Mouse (Mus musculus) liver, postnatal 0 days (tissue): ENCODE results near the gene Gm5460. TPM values are rescaled to one million over a fixed set of nuclear protein-coding genes. Genes with fewer than 3 reads are reported as not detected.

Experiments used
- ATAC-seq: fragments of 200-750 bp; cut with Nextera tagmentation; 2 replicates; pipeline ENCODE4 v1.8.0; 2017; ENCODE audit warnings: mild to moderate bottlenecking, moderate library complexity
- DNase-seq: peaks from one replicate; pipeline ENCODE4 v3.0.0-alpha.2; 2016
- H3K27ac ChIP-seq: fragments of 300-500 bp; sonication (generic); 2 replicates; pipeline ENCODE4 v1.5.1; 2014; ENCODE audit warnings: antibody characterized with exemption, moderate library complexity, mild to moderate bottlenecking, low read depth
- H3K27me3 ChIP-seq: fragments of 300-500 bp; sonication (generic); 2 replicates; pipeline ENCODE4 v1.6.1; 2014; ENCODE audit warnings: low read length, control low read depth, mixed read lengths; ENCODE audit not compliant: insufficient read depth
- H3K36me3 ChIP-seq: fragments of 300-500 bp; sonication (generic); replicated peaks from 2 replicates; pipeline ENCODE4 v1.6.1; 2014; ENCODE audit warnings: mild to moderate bottlenecking, control low read depth, low read length, moderate library complexity, mixed read lengths; ENCODE audit not compliant: insufficient read depth
- H3K4me1 ChIP-seq: fragments of 300-500 bp; sonication (generic); 2 replicates; pipeline ENCODE4 v1.6.1; 2014; ENCODE audit warnings: antibody characterized with exemption, mild to moderate bottlenecking, control low read depth; ENCODE audit not compliant: insufficient read depth
- H3K4me2 ChIP-seq: fragments of 300-500 bp; sonication (generic); 2 replicates; pipeline ENCODE4 v1.6.1; 2014; ENCODE audit warnings: low read depth, mild to moderate bottlenecking, low read length, moderate library complexity, mixed read lengths
- H3K4me3 ChIP-seq: fragments of 300-500 bp; sonication (generic); 2 replicates; pipeline ENCODE4 v1.5.1; 2014; ENCODE audit warnings: low read depth, low read length
- H3K9ac ChIP-seq: fragments of 300-500 bp; sonication (generic); replicated peaks from 2 replicates; pipeline ENCODE4 v1.6.1; 2014; ENCODE audit warnings: mild to moderate bottlenecking, moderate library complexity
- H3K9me3 ChIP-seq: fragments of 300-500 bp; sonication (generic); 2 replicates; pipeline ENCODE4 v1.6.1; 2016; ENCODE audit warnings: mild to moderate bottlenecking, control low read depth, low read length, mixed read lengths
- CTCF ChIP-seq: sonication (generic); IDR thresholded peaks from 2 replicates; pipeline ENCODE4 v1.5.1; 2016; ENCODE audit warnings: antibody characterized with exemption, low read depth
- EP300 ChIP-seq: IDR thresholded peaks from 2 replicates; pipeline ENCODE4 v1.6.1; 2016; ENCODE audit warnings: antibody characterized with exemption, low read depth, mild to moderate bottlenecking
- WGBS: fragments of 180-500 bp; shearing (Covaris S2); extraction: QIAGEN DNeasy Blood & Tissue Kit; methylation state at CpG from one replicate; pipeline ENCODE4 v1.1.7; 2014; ENCODE audit not compliant: insufficient replicate concordance; 5-methylcytosine and 5-hydroxymethylcytosine counted together
- polyA plus RNA-seq: library from polyadenylated mRNA; unstranded; fragments of >200 nt; fragmentation: Nextera tagmentation; extraction: Ambion mirVana; gene quantifications from 2 replicates; pipeline ENCODE4 v1.2.1, GENCODE M21; 2015

Gm5460 gene
- polyA plus RNA-seq, 1 experiment from 2014 or later = not detected

DNA sequence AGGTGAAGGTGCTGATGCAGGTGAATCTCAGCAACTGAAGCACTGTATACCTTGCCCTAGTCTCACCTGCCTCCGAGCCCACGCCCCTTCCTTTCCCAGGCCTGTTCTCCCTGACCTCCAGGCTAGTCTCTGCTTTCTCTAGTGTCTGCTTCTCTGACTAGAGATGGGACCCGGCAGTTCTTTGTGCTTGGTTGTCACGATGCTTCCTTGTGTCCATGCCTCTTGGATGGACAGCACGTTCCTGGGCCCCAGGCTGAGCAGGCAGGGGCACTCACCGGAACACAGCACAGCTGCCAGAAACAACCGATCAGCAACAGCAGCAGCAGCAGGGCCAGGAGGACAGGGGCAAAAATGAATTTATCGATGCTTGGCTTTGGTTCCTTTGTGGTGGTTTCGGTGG, 23.5 kb upstream of the Gm5460 start:
- no peak overlapping the region for H3K27ac ChIP-seq
- no peaks in the 10 kb centered on the region for H3K9me3 ChIP-seq
- ATAC-seq (no peak), DNase-seq (no peak)
- no peak overlapping the region for H3K4me3 ChIP-seq
- no peak overlapping the region for H3K9ac ChIP-seq
- no peaks in the 10 kb centered on the region for H3K36me3 ChIP-seq
- H3K4me2 ChIP-seq = no peak overlapping the region
- WGBS = 80% methylated on average over 9 of the region's 9 CpGs
- no peak for TF ChIP-seq CTCF
- TF ChIP-seq EP300 = no peak
- no peaks in the 10 kb centered on the region for H3K4me1 ChIP-seq
- H3K27me3 ChIP-seq = no peaks in the 10 kb centered on the region

DNA sequence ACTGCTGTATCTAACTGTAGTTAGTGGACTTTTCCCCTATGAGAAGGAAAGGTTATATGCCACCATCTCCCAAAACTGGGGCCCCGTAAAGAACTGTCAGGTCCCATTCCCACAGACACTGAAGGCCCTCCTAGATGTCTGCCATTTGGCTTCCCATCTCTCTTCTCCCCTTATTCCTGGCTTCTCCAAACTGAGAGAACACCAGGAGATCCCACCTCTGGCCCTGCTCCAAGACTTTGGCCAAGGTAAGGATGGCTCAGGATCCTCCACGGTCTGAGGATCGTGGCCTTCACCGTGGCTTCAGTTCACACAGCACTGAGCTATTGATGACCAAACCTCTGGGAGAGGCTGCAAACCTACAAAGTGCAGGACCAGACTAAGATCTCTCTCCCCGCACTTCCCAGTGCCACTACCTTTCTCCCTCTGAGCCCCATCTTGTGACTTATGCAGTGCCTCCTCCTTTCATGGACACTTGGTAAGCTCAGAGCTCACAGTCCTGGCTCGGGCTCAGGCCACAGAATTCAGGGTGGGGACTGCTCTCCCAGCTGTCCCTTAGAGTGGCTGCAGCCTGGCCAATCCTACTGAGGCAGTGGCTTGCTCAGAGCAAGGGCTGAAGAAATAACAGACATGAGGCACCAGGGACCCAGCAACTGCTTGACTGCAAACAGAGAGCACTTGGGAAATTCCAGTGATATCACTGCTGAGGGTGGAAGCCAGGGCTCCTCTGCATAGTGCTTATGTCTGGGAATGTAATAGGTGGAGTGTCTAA, 22.9 kb upstream of the Gm5460 start:
- Histone ChIP-seq H3K27me3 (no peaks in the 10 kb centered on the region), H3K36me3 (no peaks in the 10 kb centered on the region), H3K4me2 (no peak overlapping the region), H3K4me1 (no peaks in the 10 kb centered on the region), H3K9ac (no peak overlapping the region), H3K9me3 (no peaks in the 10 kb centered on the region), H3K27ac (no peak overlapping the region), H3K4me3 (no peak overlapping the region)
- ATAC-seq = no peak
- TF ChIP-seq EP300 = no peak
- TF ChIP-seq CTCF = no peak
- DNase-seq = no peak
- 78% methylated on average over 6 of the region's 6 CpGs for WGBS

- ATAC-seq (no peak), DNase-seq (no peak)
- Histone ChIP-seq H3K36me3 (no peaks in the 10 kb centered on the region), H3K9ac (no peak overlapping the region), H3K9me3 (no peaks in the 10 kb centered on the region), H3K4me3 (no peak overlapping the region), H3K27me3 (no peaks in the 10 kb centered on the region), H3K27ac (no peak overlapping the region), H3K4me1 (no peaks in the 10 kb centered on the region), H3K4me2 (no peak overlapping the region)
- WGBS = 65% methylated on average over 6 of the region's 6 CpGs
- TF ChIP-seq CTCF = no peak
Observed at GRCm38 (mm10) chr14:33997427-33997826, 19.1 kb upstream of the Gm5460 start.

- no peaks in the 10 kb centered on the region for H3K9me3 ChIP-seq
- TF ChIP-seq EP300 (no peak), CTCF (no peak)
- ATAC-seq (no peak), DNase-seq (no peak)
- no peak overlapping the region for H3K27ac ChIP-seq
- H3K4me1 ChIP-seq = no peaks in the 10 kb centered on the region
- H3K27me3 ChIP-seq = no peaks in the 10 kb centered on the region
- H3K9ac ChIP-seq = no peak overlapping the region
- H3K36me3 ChIP-seq = no peaks in the 10 kb centered on the region
- H3K4me2 ChIP-seq = no peak overlapping the region
- H3K4me3 ChIP-seq = no peak overlapping the region
Observed at GRCm38 (mm10) chr14:34000076-34000475, 16.5 kb upstream of the Gm5460 start.

DNA sequence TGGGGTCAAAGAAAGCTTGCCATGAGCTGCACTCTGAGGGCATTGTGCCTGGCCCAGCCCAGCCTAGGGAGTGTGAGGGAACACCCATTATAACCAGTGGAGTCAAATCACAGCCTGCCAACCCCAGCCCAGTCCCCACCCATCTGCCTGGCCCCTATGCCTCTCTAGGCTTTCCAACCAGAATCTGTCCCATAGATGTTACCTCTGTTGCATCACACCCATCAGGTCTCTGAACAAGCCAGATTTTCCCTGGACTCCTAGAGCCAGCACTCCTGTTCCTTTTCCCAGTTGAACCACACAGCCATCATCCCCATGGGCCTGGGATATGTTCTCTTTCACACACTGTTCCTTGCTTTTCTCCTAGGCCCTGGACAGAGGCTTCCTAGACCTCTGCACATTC, 15.1 kb upstream of the Gm5460 start:
- H3K4me2 ChIP-seq = no peak overlapping the region
- H3K27me3 ChIP-seq = no peaks in the 10 kb centered on the region
- DNase-seq (peak; percentile 7), ATAC-seq (no peak)
- no peak overlapping the region for H3K4me3 ChIP-seq
- H3K27ac ChIP-seq = no peak overlapping the region
- no peaks in the 10 kb centered on the region for H3K4me1 ChIP-seq
- no peaks in the 10 kb centered on the region for H3K36me3 ChIP-seq
- no peaks in the 10 kb centered on the region for H3K9me3 ChIP-seq
- no peak for TF ChIP-seq EP300
- no peak for TF ChIP-seq CTCF
- no peak overlapping the region for H3K9ac ChIP-seq

DNA sequence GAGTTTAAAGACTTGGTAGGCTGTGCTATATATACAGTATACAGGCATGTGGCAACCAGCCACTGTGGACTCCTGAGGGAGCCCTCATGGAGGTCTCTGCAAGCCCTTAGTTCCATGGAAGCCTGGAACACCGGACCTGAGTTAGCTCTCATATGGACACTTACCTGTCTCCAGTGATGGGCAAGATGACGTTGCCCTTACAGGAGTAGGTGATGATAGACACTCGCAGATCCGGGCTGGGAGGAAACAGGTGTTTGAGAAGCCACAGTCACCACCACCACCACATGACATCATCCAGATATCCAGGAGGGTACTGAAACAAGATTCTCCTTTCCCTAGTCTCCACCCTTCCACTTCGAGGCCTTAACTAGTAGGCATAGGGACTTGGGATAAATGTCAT, 14.2 kb upstream of the Gm5460 start:
- Histone ChIP-seq H3K9ac (no peak overlapping the region), H3K36me3 (no peaks in the 10 kb centered on the region), H3K4me1 (no peaks in the 10 kb centered on the region), H3K9me3 (no peaks in the 10 kb centered on the region), H3K27me3 (no peaks in the 10 kb centered on the region), H3K27ac (no peak overlapping the region), H3K4me3 (no peak overlapping the region), H3K4me2 (no peak overlapping the region)
- ATAC-seq (no peak), DNase-seq (no peak)
- whole genome bisulfite sequencing = 68% methylated on average over 5 of the region's 5 CpGs
- TF ChIP-seq EP300 (no peak), CTCF (no peak)

DNA sequence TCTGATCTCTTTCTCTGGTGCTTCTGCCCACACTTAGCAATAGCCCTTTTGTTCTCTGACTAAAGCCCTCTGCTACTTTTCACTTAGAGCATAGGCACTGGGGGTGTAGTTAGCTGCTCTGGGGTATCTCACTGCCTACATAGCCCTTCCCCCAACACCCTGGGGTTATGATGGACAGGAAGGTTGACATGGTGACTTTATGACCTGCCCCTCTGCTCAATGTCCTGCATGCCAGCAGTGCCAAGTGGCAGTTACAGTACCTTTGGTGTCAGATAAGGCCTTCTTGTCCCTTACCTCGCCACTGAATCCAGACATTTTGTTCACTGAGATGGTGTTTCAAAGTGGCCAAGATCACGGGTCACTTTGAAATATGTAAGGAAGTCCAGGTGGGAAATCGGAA, 1.5 kb upstream of the Gm5460 start, which contains the start of gene Gm30083:
TSS of gene Gm30083 (minus strand) at position 120 of the 400 bp plus-strand sequence.
- no peak for DNase-seq
- H3K4me1 ChIP-seq = no peaks in the 10 kb centered on the region
- ATAC-seq = no peak
- H3K4me2 ChIP-seq = no peak within 1 kb of the TSS
- no peak for TF ChIP-seq EP300
- TF ChIP-seq CTCF = no peak
- H3K9me3 ChIP-seq = no peaks in the 10 kb centered on the region
- H3K4me3 ChIP-seq = no peak within 1 kb of the TSS
- H3K9ac ChIP-seq = no peak within 1 kb of the TSS
- 75% methylated on average over 3 of the region's 3 CpGs for WGBS
- no peaks in the 10 kb centered on the region for H3K27me3 ChIP-seq
- no peaks in the 10 kb centered on the region for H3K36me3 ChIP-seq
- H3K27ac ChIP-seq = no peak within 1 kb of the TSS
